Mouse (Mus musculus) heart, adult 2 months (tissue): ENCODE data around the gene Rabl6.

Source experiments
- CTCF ChIP-seq: fragments of 200-600 bp; IDR thresholded peaks from 2 replicates; pipeline ENCODE4 v1.8.1; 2022; ENCODE audit warnings: antibody characterized with exemption, mild to moderate bottlenecking, moderate library complexity
- POLR2A ChIP-seq: fragments of 200-500 bp; IDR thresholded peaks from 2 replicates; pipeline ENCODE4 v1.6.1; 2011; ENCODE audit warnings: mild to moderate bottlenecking, low read depth, low read length, control low read depth; ENCODE audit not compliant: insufficient read depth

DNA sequence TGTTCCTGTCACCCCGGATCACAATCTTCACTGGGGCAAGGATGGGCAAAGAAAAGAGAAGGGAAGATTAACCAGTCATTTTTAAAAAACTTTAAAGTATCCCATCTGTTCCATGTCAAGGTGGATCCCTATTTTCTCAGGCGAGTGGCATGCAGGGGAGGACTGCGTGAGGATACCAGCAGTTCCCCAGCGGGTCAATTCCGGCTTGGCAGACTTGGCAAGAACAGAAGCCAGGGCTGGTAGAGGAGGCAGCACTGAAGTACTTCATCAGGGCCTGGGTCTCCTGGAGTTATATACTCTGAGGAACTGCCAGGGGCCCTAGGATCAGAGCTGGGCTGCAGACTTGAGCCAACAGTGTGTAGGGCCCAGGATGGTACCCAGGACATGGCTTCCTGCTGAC, 5.8 kb downstream of the Rabl6 start:
- TF ChIP-seq POLR2A (no peak), CTCF (no peak)
